Mouse (Mus musculus): ENCODE results near the gene Hoxd8.

Hoxd8 gene

GRCm38 (mm10) chr2:74736688-74737577 lies 32.5 kb downstream of the Hoxd8 start:
- DNase-seq = no peak

- DNase-seq = peak; percentile 40
Measured at GRCm38 (mm10) chr2:74737578-74738070, 33.2 kb downstream of the Hoxd8 start.

- DNase-seq = peak; percentile 40
Measured at GRCm38 (mm10) chr2:74738623-74739475, 34.4 kb downstream of the Hoxd8 start.

GRCm38 (mm10) chr2:74739476-74739800 lies 35.0 kb downstream of the Hoxd8 start:
- DNase-seq = no peak

GRCm38 (mm10) chr2:74739869-74740268 lies 35.5 kb downstream of the Hoxd8 start:
- no peak for DNase-seq

GRCm38 (mm10) chr2:74740311-74741091 lies 36.1 kb downstream of the Hoxd8 start:
- peak; percentile 45 for DNase-seq

GRCm38 (mm10) chr2:74741252-74741978 lies 37.0 kb downstream of the Hoxd8 start:
- no peak for DNase-seq

- no peak for DNase-seq
Measured at GRCm38 (mm10) chr2:74741979-74742277, 37.5 kb downstream of the Hoxd8 start.

- no peak for DNase-seq
Measured at GRCm38 (mm10) chr2:74745540-74746297, 41.3 kb downstream of the Hoxd8 start.

GRCm38 (mm10) chr2:74746298-74746921 lies 42.0 kb downstream of the Hoxd8 start:
- no peak for DNase-seq

GRCm38 (mm10) chr2:74747006-74747405 lies 42.6 kb downstream of the Hoxd8 start:
- no peak for DNase-seq

GRCm38 (mm10) chr2:74747661-74748141 lies 43.3 kb downstream of the Hoxd8 start:
- no peak for DNase-seq

- no peak for DNase-seq
Measured at GRCm38 (mm10) chr2:74748436-74748995, 44.1 kb downstream of the Hoxd8 start.

GRCm38 (mm10) chr2:74749337-74750121 lies 45.1 kb downstream of the Hoxd8 start:
- DNase-seq = peak; percentile 70

GRCm38 (mm10) chr2:74750731-74751250 lies 46.4 kb downstream of the Hoxd8 start:
- no peak for DNase-seq

GRCm38 (mm10) chr2:74751861-74752260 lies 47.4 kb downstream of the Hoxd8 start:
- no peak for DNase-seq

- no peak for DNase-seq
Measured at GRCm38 (mm10) chr2:74752431-74753174, 48.2 kb downstream of the Hoxd8 start.

- DNase-seq = no peak
Measured at GRCm38 (mm10) chr2:74753175-74753523, 48.7 kb downstream of the Hoxd8 start.

GRCm38 (mm10) chr2:74753711-74754110 lies 49.3 kb downstream of the Hoxd8 start:
- DNase-seq = no peak
